Mouse (Mus musculus) right cerebral cortex, adult 2 months (tissue): ENCODE data around the gene Gm6358.
"Not testable (repeated sequence)": the region's sequence is repeated elsewhere in the genome, so short reads cannot be mapped to it uniquely, and the experiment has no call there.

Experiments
- DNase-seq, 2 experiments: peaks; one replicate each; pipeline ENCODE4 v3.0.0; 2021 to 2022; ENCODE audit warnings: low spot score in 2 of 2

Gm6358 gene

GRCm38 (mm10) chr16:89140551-89140950, at the start of gene Gm6358:
TSS of gene Gm6358 (plus strand) at chr16:89140851.
- DNase-seq: no peak

- DNase-seq: no peak
Observed at GRCm38 (mm10) chr16:89150786-89151185, 10.1 kb downstream of the Gm6358 start, which contains the start of gene Gm10061. TSS of gene Gm10061 (plus strand) at chr16:89151086.

GRCm38 (mm10) chr16:89157652-89158051, 17.0 kb downstream of the Gm6358 start, which contains the start of gene Gm9789:
TSS of gene Gm9789 (plus strand) at chr16:89157952.
- DNase-seq: no peak

- not testable (repeated sequence) for DNase-seq
Observed at GRCm38 (mm10) chr16:89169190-89169589, 28.5 kb downstream of the Gm6358 start, which contains the start of gene Gm7735. TSS of gene Gm7735 (plus strand) at chr16:89169490.

GRCm38 (mm10) chr16:89174435-89174834, 33.8 kb downstream of the Gm6358 start, which contains the start of gene 1110057P08Rik:
TSS of gene 1110057P08Rik (plus strand) at chr16:89174735.
- DNase-seq: no peak

- DNase-seq: no peak
Observed at GRCm38 (mm10) chr16:89188621-89189020, 48.0 kb downstream of the Gm6358 start.
